In genomic region chr4:43420305-43420704, GRCm38 (mm10) we compare ENCODE assay signal across 9 mouse cellular contexts. TPM values are rescaled to one million over a fixed set of nuclear protein-coding genes. Genes with fewer than 3 reads are reported as not detected.
DNase-seq lines count a peak whose midpoint lies in the region; ATAC-seq and TF ChIP-seq lines count a peak whose summit lies in the region.
"Had no signal": no experiment of that assay in that cellular context is flagged by ENCODE, and none has a peak within 500 bp of the region (broad histone marks: within the 10 kb centered on the region; RNA-seq: fewer than 3 reads in every experiment).

No protein-coding gene starts in this region.

- peaks cover 2% of the 10 kb centered on the region; the same call in 1 of the 2 replicates for H3K4me1 ChIP-seq in cortical plate, adult 2 months (ENCODE audit: control insufficient read depth, insufficient read depth, low read length)
- H3K4me1 ChIP-seq in liver, embryonic 14.5 days (replicated peaks; ENCODE audit: control insufficient read depth in 2 of 2, insufficient read depth in 2 of 2, low read length in 1 of 2) = peaks cover 0 to 10% of the 10 kb centered on the region in 2 experiments; a peak in 2 of 4 replicates
- peaks cover 26% of the 10 kb centered on the region for H3K4me1 ChIP-seq in neural tube, embryonic 15.5 days

- WGBS in liver, embryonic 14.5 days (ENCODE audit: insufficient replicate concordance) = 3% methylated on average over 6 of the region's 6 CpGs
- WGBS in neural tube, embryonic 15.5 days = 5% methylated on average over 6 of the region's 6 CpGs

- no peaks in the 10 kb centered on the region for H3K36me3 ChIP-seq in liver, embryonic 14.5 days (replicated peaks; ENCODE audit: control insufficient read depth, insufficient read depth, low read depth)
- H3K36me3 ChIP-seq in neural tube, embryonic 15.5 days = peaks cover 82% of the 10 kb centered on the region

- H3K27me3 ChIP-seq in liver, embryonic 14.5 days (ENCODE audit: control insufficient read depth, insufficient read depth, low read length) = peaks cover 5% of the 10 kb centered on the region; the same call in 1 of the 2 replicates
- H3K27me3 ChIP-seq in neural tube, embryonic 15.5 days (replicated peaks) = peaks cover 35% of the 10 kb centered on the region

- no peak for TF ChIP-seq POLR2A in cortical plate, adult 2 months (IDR thresholded peaks at IDR 0.05; ENCODE audit: extremely low read depth, insufficient read depth, low read length)

- H3K9ac ChIP-seq in liver, embryonic 14.5 days (replicated peaks) = no peak overlapping the region
- H3K9ac ChIP-seq in neural tube, embryonic 15.5 days (replicated peaks) = no peak overlapping the region
- H3K9ac ChIP-seq: hindbrain, embryonic 15.5 days had no signal

- TF ChIP-seq EP300 in liver, embryonic 14.5 days (IDR thresholded peaks at IDR 0.05; ENCODE audit: low read depth) = no peak

- no peak overlapping the region for H3K4me3 ChIP-seq in cortical plate, adult 2 months (ENCODE audit: insufficient read depth, low read length)
- H3K4me3 ChIP-seq in liver, embryonic 14.5 days (ENCODE audit: insufficient read depth in 1 of 2, low read depth in 2 of 2, low read length in 2 of 2) = no peak overlapping the region
- no peak overlapping the region for H3K4me3 ChIP-seq in neural tube, embryonic 15.5 days (replicated peaks)
- H3K4me3 ChIP-seq: hindbrain, embryonic 15.5 days had no signal

- peak; percentile 72 for DNase-seq in CD4-positive helper T cell, adult 2 months (ENCODE audit: low read depth, low spot score)
- peak; percentile 87 for DNase-seq in R1 (ENCODE audit: low read depth, low spot score)
- DNase-seq in heart, adult 8-10 months (ENCODE audit: low spot score) = peak; percentile 90
- peak; percentile 90 for DNase-seq in kidney, postnatal 10 days
- DNase-seq in liver, embryonic 14.5 days (ENCODE audit: low read depth in 3 of 3, low spot score in 3 of 3) = peak; percentile 52 to 70 (median 63)
- peak; percentile 44 to 52 for DNase-seq in thymus, postnatal 36 days

- TF ChIP-seq CTCF in cortical plate, adult 2 months (IDR thresholded peaks at IDR 0.05; ENCODE audit: extremely low read depth, insufficient read depth, low read length) = peak; percentile 84
- peak; percentile 88 for TF ChIP-seq CTCF in liver, embryonic 14.5 days (IDR thresholded peaks at IDR 0.05; ENCODE audit: low read depth)

- no peaks in the 10 kb centered on the region for H3K9me3 ChIP-seq in liver, embryonic 14.5 days (ENCODE audit: control insufficient read depth, low read length)
- no peaks in the 10 kb centered on the region for H3K9me3 ChIP-seq in neural tube, embryonic 15.5 days (replicated peaks)
- H3K9me3 ChIP-seq: hindbrain, embryonic 15.5 days had no signal

- no peak overlapping the region for H3K4me2 ChIP-seq in liver, embryonic 14.5 days (ENCODE audit: low read depth)
- H3K4me2 ChIP-seq in neural tube, embryonic 15.5 days = no peak overlapping the region
- H3K4me2 ChIP-seq: hindbrain, embryonic 15.5 days had no signal

- no peak for ATAC-seq in liver, embryonic 14.5 days (ENCODE audit: insufficient read depth)
- ATAC-seq in neural tube, embryonic 15.5 days (ENCODE audit: low FRiP score) = no peak

- no peak overlapping the region for H3K27ac ChIP-seq in cortical plate, adult 2 months (ENCODE audit: insufficient read depth, low read length)
- no peak overlapping the region for H3K27ac ChIP-seq in liver, embryonic 14.5 days
- 0 out of 2 replicates have a peak overlapping the region, but pooled peaks have one; percentile 13 for H3K27ac ChIP-seq in neural tube, embryonic 15.5 days (replicated peaks)
- H3K27ac ChIP-seq: hindbrain, embryonic 15.5 days had no signal

RNA-seq across cellular contexts. Expression of gene Fam166b, which starts 8.6 kb away (rescaled TPM):
- polyA plus RNA-seq in cortical plate, adult 2 months (2012; rRNA removed) = 1.8 and 1.9 TPM in 2 replicates
- total RNA-seq in heart, adult 8-10 months (2022) = not detected
- polyA plus RNA-seq in liver, embryonic 14.5 days (2012; rRNA removed) = not detected in 2 replicates
- polyA plus RNA-seq in liver, embryonic 14.5 days (2014; fragmentation: Nextera tagmentation; extraction: Ambion mirVana) = not detected in 2 replicates
- polyA plus RNA-seq in neural tube, embryonic 15.5 days (2015; fragmentation: Nextera tagmentation; extraction: Ambion mirVana) = 1.7 and 2.6 TPM in 2 replicates

RNA-seq across cellular contexts. Expression of gene Tesk1, which starts 21.4 kb away (rescaled TPM):
- 77.0 and 78.5 TPM in 2 replicates for polyA plus RNA-seq in cortical plate, adult 2 months (2012; rRNA removed)
- total RNA-seq in heart, adult 8-10 months (2022) = 10 to 100 TPM; 31.3 to 38.2 (median 35.2) TPM
- 3.3 and 4.0 TPM in 2 replicates for polyA plus RNA-seq in liver, embryonic 14.5 days (2012; rRNA removed)
- 0.65 and 1.2 TPM in 2 replicates for polyA plus RNA-seq in liver, embryonic 14.5 days (2014; fragmentation: Nextera tagmentation; extraction: Ambion mirVana)
- polyA plus RNA-seq in neural tube, embryonic 15.5 days (2015; fragmentation: Nextera tagmentation; extraction: Ambion mirVana) = 9.7 and 14.1 TPM in 2 replicates

RNA-seq across cellular contexts. Expression of gene Cd72, which starts 34.1 kb away (rescaled TPM):
- 1.0 and 1.8 TPM in 2 replicates for polyA plus RNA-seq in cortical plate, adult 2 months (2012; rRNA removed)
- total RNA-seq in heart, adult 8-10 months (2022) = 1 to 10 TPM in 1 of 4 experiments, under 1 TPM in 3; 0.24 to 1.1 (median 0.69) TPM
- polyA plus RNA-seq in liver, embryonic 14.5 days (2012; rRNA removed) = 0.11 and 0.31 TPM in 2 replicates
- polyA plus RNA-seq in liver, embryonic 14.5 days (2014; fragmentation: Nextera tagmentation; extraction: Ambion mirVana) = 0.74 and 0.95 TPM in 2 replicates
- polyA plus RNA-seq in neural tube, embryonic 15.5 days (2015; fragmentation: Nextera tagmentation; extraction: Ambion mirVana) = 4.3 and 6.7 TPM in 2 replicates

RNA-seq across cellular contexts. Expression of gene Rusc2, which starts 38.5 kb away (rescaled TPM):
- polyA plus RNA-seq in cortical plate, adult 2 months (2012; rRNA removed) = 50.6 and 53.8 TPM in 2 replicates
- 10 to 100 TPM; 47.4 to 58.6 (median 48.9) TPM for total RNA-seq in heart, adult 8-10 months (2022)
- 0.50 and 0.81 TPM in 2 replicates for polyA plus RNA-seq in liver, embryonic 14.5 days (2012; rRNA removed)
- polyA plus RNA-seq in liver, embryonic 14.5 days (2014; fragmentation: Nextera tagmentation; extraction: Ambion mirVana) = 0.28 and 0.81 TPM in 2 replicates
- polyA plus RNA-seq in neural tube, embryonic 15.5 days (2015; fragmentation: Nextera tagmentation; extraction: Ambion mirVana) = 69.2 and 82.7 TPM in 2 replicates
